Mouse (Mus musculus): Measurements from ENCODE around the gene Vmn1r227. TPM values are rescaled to one million over a fixed set of nuclear protein-coding genes. Genes with fewer than 3 reads are reported as not detected.

Gene Vmn1r227
- not detected in 2 replicates for polyA plus RNA-seq (2012; rRNA removed)

GRCm38 (mm10) chr17:20729543-20729942 is at the start of gene Vmn1r227:
Vmn1r227 (plus strand) TSS chr17:20729843.
- no peak for DNase-seq (ENCODE audit: extremely low spot score in 1 of 2, low spot score in 1 of 2)

GRCm38 (mm10) chr17:20682543-20682942 is 47.1 kb upstream of the Vmn1r227 start, which contains the start of gene Vmn1r226:
Vmn1r226 (plus strand) TSS chr17:20682843.
- no peak for DNase-seq (ENCODE audit: extremely low spot score in 1 of 2, low spot score in 1 of 2)

GRCm38 (mm10) chr17:20786057-20786456 is 56.4 kb downstream of the Vmn1r227 start, which contains the start of gene Vmn1r228:
Vmn1r228 (minus strand) TSS chr17:20786157.
- no peak for DNase-seq (ENCODE audit: extremely low spot score in 1 of 2, low spot score in 1 of 2)

Other genes starting within 250 kb of the Vmn1r227 start
- gene Vmn2r108, start 248.5 kb upstream of the Vmn1r227 start, polyA plus RNA-seq (2012; rRNA removed), result not detected in 2 replicates
- not detected in 2 replicates for gene Vmn1r225, start 231.7 kb upstream of the Vmn1r227 start, polyA plus RNA-seq (2012; rRNA removed)
- gene Vmn2r109, start 165.1 kb upstream of the Vmn1r227 start, polyA plus RNA-seq (2012; rRNA removed), result not detected in 2 replicates
- not detected in 2 replicates for gene Vmn2r110, start 133.4 kb upstream of the Vmn1r227 start, polyA plus RNA-seq (2012; rRNA removed)
- gene Fpr-rs3, start 105.0 kb upstream of the Vmn1r227 start, polyA plus RNA-seq (2012; rRNA removed), result not detected in 2 replicates
- not detected in 2 replicates for gene Vmn1r226, start 47.0 kb upstream of the Vmn1r227 start, polyA plus RNA-seq (2012; rRNA removed)
- not detected in 2 replicates for gene Vmn1r228, start 56.3 kb downstream of the Vmn1r227 start, polyA plus RNA-seq (2012; rRNA removed)
- not detected in 2 replicates for gene Vmn1r229, start 81.7 kb downstream of the Vmn1r227 start, polyA plus RNA-seq (2012; rRNA removed)
- gene Vmn1r230, start 110.6 kb downstream of the Vmn1r227 start, polyA plus RNA-seq (2012; rRNA removed), result not detected in 2 replicates
- gene Vmn1r231, start 175.2 kb downstream of the Vmn1r227 start, polyA plus RNA-seq (2012; rRNA removed), result not detected in 2 replicates
- gene Vmn1r232, start 189.9 kb downstream of the Vmn1r227 start, polyA plus RNA-seq (2012; rRNA removed), result not detected in 2 replicates
- gene Ppp2r1a, start 215.5 kb downstream of the Vmn1r227 start, polyA plus RNA-seq (2012; rRNA removed), result 558 and 595 TPM in 2 replicates